Mouse (Mus musculus) MEL (cell line): ENCODE results near the gene Fars2. TPM values are rescaled to one million over a fixed set of nuclear protein-coding genes. Genes with fewer than 3 reads are reported as not detected.

ENCODE experiments used
- DNase-seq: peaks from one replicate; pipeline ENCODE4 v3.0.0; 2011; ENCODE audit warnings: low read depth, low spot score
- H3K27ac ChIP-seq: 2 replicates; pipeline ENCODE4 v1.5.1; 2012; ENCODE audit warnings: low read depth, mild to moderate bottlenecking, control low read depth, low read length, moderate library complexity; ENCODE audit not compliant: control insufficient read depth
- H3K27me3 ChIP-seq, 2 experiments: fragments of 150-350 bp in 1 of 2; sonication (generic) in 1 of 2; 2 replicates each; pipeline ENCODE4 v1.6.1; 2012; ENCODE audit warnings: low read length in 2 of 2, mild to moderate bottlenecking in 2 of 2, improper control_type of control experiment in 1 of 2, moderate library complexity in 1 of 2; ENCODE audit not compliant: insufficient read depth in 2 of 2, control insufficient read depth in 1 of 2
- H3K36me3 ChIP-seq, 2 experiments: 2 replicates each; pipeline ENCODE4 v1.6.1; 2012 to 2014; ENCODE audit warnings: low read length in 2 of 2, improper control_type of control experiment in 1 of 2, inconsistent platforms in 1 of 2, mild to moderate bottlenecking in 1 of 2; ENCODE audit not compliant: insufficient read depth in 2 of 2, control insufficient read depth in 1 of 2
- H3K4me1 ChIP-seq, 2 experiments: fragments of 150-350 bp in 1 of 2; sonication (generic) in 1 of 2; 2 replicates each; pipeline ENCODE4 v1.6.1; 2012; ENCODE audit warnings: low read length in 2 of 2, improper control_type of control experiment in 1 of 2, mild to moderate bottlenecking in 1 of 2; ENCODE audit not compliant: insufficient read depth in 2 of 2, control insufficient read depth in 1 of 2
- H3K4me3 ChIP-seq, 2 experiments: fragments of 150-350 bp in 1 of 2; sonication (generic) in 1 of 2; 2 replicates each; pipeline ENCODE4 v1.5.1; 2012; ENCODE audit warnings: low read depth in 2 of 2, low read length in 2 of 2, mild to moderate bottlenecking in 2 of 2, moderate library complexity in 2 of 2, control low read depth in 1 of 2, improper control_type of control experiment in 1 of 2; ENCODE audit not compliant: control insufficient read depth in 1 of 2, insufficient read depth in 1 of 2
- H3K79me2 ChIP-seq: 2 replicates; pipeline ENCODE4 v1.6.1; 2012; ENCODE audit warnings: mild to moderate bottlenecking, low read length, moderate library complexity; ENCODE audit not compliant: control insufficient read depth, poor library complexity, insufficient read depth
- H3K9ac ChIP-seq: 2 replicates; pipeline ENCODE4 v1.6.1; 2012; ENCODE audit warnings: low read depth, mild to moderate bottlenecking, control low read depth, low read length, moderate library complexity; ENCODE audit not compliant: control insufficient read depth, poor library complexity, severe bottlenecking
- H3K9me3 ChIP-seq: fragments of 150-350 bp; sonication (generic); replicated peaks from 2 replicates; pipeline ENCODE4 v1.6.1; 2012; ENCODE audit warnings: mild to moderate bottlenecking, low read length, improper control_type of control experiment, moderate library complexity; ENCODE audit not compliant: insufficient read depth
- BHLHE40 ChIP-seq: IDR thresholded peaks from 2 replicates; pipeline ENCODE4 v1.6.1; 2012; ENCODE audit warnings: low read depth, mild to moderate bottlenecking, inconsistent platforms, low read length, improper control_type of control experiment, borderline replicate concordance
- CHD1 ChIP-seq: IDR thresholded peaks from 2 replicates; pipeline ENCODE4 v1.6.1; 2012; ENCODE audit warnings: low read depth, mild to moderate bottlenecking, inconsistent platforms, low read length, improper control_type of control experiment
- E2F4 ChIP-seq: IDR thresholded peaks from 2 replicates; pipeline ENCODE4 v1.6.1; 2011; ENCODE audit warnings: low read depth, low read length, improper control_type of control experiment, borderline replicate concordance
- EP300 ChIP-seq, 2 experiments: IDR thresholded peaks; 2 replicates each; pipeline ENCODE4 v1.6.1; 2011; ENCODE audit warnings: improper control_type of control experiment in 2 of 2, low read length in 2 of 2, low read depth in 1 of 2, mild to moderate bottlenecking in 1 of 2
- GATA1 ChIP-seq: IDR thresholded peaks from 2 replicates; pipeline ENCODE4 v1.6.1; 2011; ENCODE audit warnings: low read depth, low read length, improper control_type of control experiment
- JUND ChIP-seq: IDR thresholded peaks from 2 replicates; pipeline ENCODE4 v1.6.1; 2011; ENCODE audit warnings: low read depth, mild to moderate bottlenecking, improper control_type of control experiment, low read length
- KAT2A ChIP-seq: conservative IDR thresholded peaks from 2 replicates; pipeline ENCODE4 v1.6.1; 2012; ENCODE audit warnings: low read depth, low read length, improper control_type of control experiment, inconsistent platforms
- MAFK ChIP-seq: IDR thresholded peaks from 2 replicates; pipeline ENCODE4 v1.6.1; 2011; ENCODE audit warnings: low read depth, mild to moderate bottlenecking, low read length, improper control_type of control experiment, borderline replicate concordance
- MEF2A ChIP-seq: IDR thresholded peaks from 2 replicates; pipeline ENCODE4 v1.6.1; 2014; ENCODE audit warnings: low read depth, mild to moderate bottlenecking, inconsistent platforms, low read length, improper control_type of control experiment; ENCODE audit not compliant: poor library complexity, insufficient replicate concordance, severe bottlenecking; ENCODE audit errors: extremely low read depth
- MXI1 ChIP-seq: IDR thresholded peaks from 2 replicates; pipeline ENCODE4 v1.6.1; 2011; ENCODE audit warnings: mild to moderate bottlenecking, low read depth, low read length, improper control_type of control experiment
- MYB ChIP-seq: IDR thresholded peaks from 2 replicates; pipeline ENCODE4 v1.6.1; 2011; ENCODE audit warnings: mild to moderate bottlenecking, low read depth, low read length, improper control_type of control experiment
- MYC ChIP-seq: IDR thresholded peaks from 2 replicates; pipeline ENCODE4 v1.6.1; 2011; ENCODE audit warnings: low read depth, mild to moderate bottlenecking, low read length, improper control_type of control experiment, moderate library complexity
- NRF1 ChIP-seq: IDR thresholded peaks from 2 replicates; pipeline ENCODE4 v1.6.1; 2014; ENCODE audit warnings: low read depth, mild to moderate bottlenecking, inconsistent platforms, low read length, improper control_type of control experiment, moderate library complexity; ENCODE audit not compliant: poor library complexity, insufficient read depth, severe bottlenecking
- POLR2AphosphoS2 ChIP-seq: IDR thresholded peaks from 2 replicates; pipeline ENCODE4 v1.6.1; 2011; ENCODE audit warnings: low read length, improper control_type of control experiment
- POLR2AphosphoS5 ChIP-seq: IDR thresholded peaks from 2 replicates; pipeline ENCODE4 v1.6.1; 2012; ENCODE audit warnings: low read depth, borderline replicate concordance, mild to moderate bottlenecking, inconsistent platforms, low read length, moderate library complexity, mixed read lengths
- RCOR1 ChIP-seq: IDR thresholded peaks from 2 replicates; pipeline ENCODE4 v1.6.1; 2012; ENCODE audit warnings: low read depth, mild to moderate bottlenecking, inconsistent platforms, low read length, improper control_type of control experiment
- SIN3A ChIP-seq: IDR thresholded peaks from 2 replicates; pipeline ENCODE4 v1.6.1; 2012; ENCODE audit warnings: low read length, improper control_type of control experiment, inconsistent platforms
- TBP ChIP-seq: IDR thresholded peaks from 2 replicates; pipeline ENCODE4 v1.8.0; 2011; ENCODE audit warnings: low read depth, low read length, improper control_type of control experiment
- TCF12 ChIP-seq: IDR thresholded peaks from 2 replicates; pipeline ENCODE4 v1.6.1; 2014; ENCODE audit warnings: low read depth, mild to moderate bottlenecking, inconsistent platforms, low read length, improper control_type of control experiment, moderate library complexity
- USF1 ChIP-seq: IDR thresholded peaks from 2 replicates; pipeline ENCODE4 v1.6.1; 2014; ENCODE audit warnings: low read depth, mild to moderate bottlenecking, inconsistent platforms, low read length, improper control_type of control experiment, moderate library complexity
- USF2 ChIP-seq, 2 experiments: IDR thresholded peaks; 2 replicates each; pipeline ENCODE4 v1.6.1; 2011 to 2012; ENCODE audit warnings: improper control_type of control experiment in 2 of 2, low read length in 2 of 2, borderline replicate concordance in 1 of 2, inconsistent platforms in 1 of 2, low read depth in 1 of 2, mild to moderate bottlenecking in 1 of 2; ENCODE audit not compliant: insufficient read depth in 1 of 2
- ZC3H11A ChIP-seq: IDR thresholded peaks from 2 replicates; pipeline ENCODE4 v1.6.1; 2012; ENCODE audit warnings: low read depth, mild to moderate bottlenecking, inconsistent platforms, low read length, improper control_type of control experiment
- ZKSCAN1 ChIP-seq: IDR thresholded peaks from 2 replicates; pipeline ENCODE4 v1.6.1; 2012; ENCODE audit warnings: low read depth, mild to moderate bottlenecking, inconsistent platforms, low read length, improper control_type of control experiment, moderate library complexity
- ZMIZ1 ChIP-seq: IDR thresholded peaks from 2 replicates; pipeline ENCODE4 v1.6.1; 2012; ENCODE audit warnings: low read depth, mild to moderate bottlenecking, inconsistent platforms, low read length, improper control_type of control experiment, moderate library complexity
- ZNF384 ChIP-seq: IDR thresholded peaks from 2 replicates; pipeline ENCODE4 v1.6.1; 2012; ENCODE audit warnings: low read depth, mild to moderate bottlenecking, inconsistent platforms, low read length, improper control_type of control experiment
- polyA plus RNA-seq, 2 experiments: library from polyadenylated mRNA; stranded (reverse) in 1 of 2; unstranded in 1 of 2; fragments of >175 nt in 1 of 2; fragments of >200 nt in 1 of 2; gene quantifications; 2 replicates each; pipeline versions ENCODE4 v1.2.1 to v1.2.4; 2012; ENCODE audit warnings: low replicate concordance in 2 of 2, low read depth in 1 of 2; ENCODE audit not compliant: insufficient read length in 2 of 2, insufficient read depth in 1 of 2, missing spikeins in 1 of 2
- total RNA-seq: library from RNA; depleted of rRNA; stranded (reverse); fragments of 300-350 nt; gene quantifications from 2 replicates; pipeline ENCODE4 v1.2.3, GENCODE M21; 2012

Gene Fars2
- total and polyA plus RNA-seq, 3 experiments: 32.6 to 39.2 TPM; not detected in 1

DNA sequence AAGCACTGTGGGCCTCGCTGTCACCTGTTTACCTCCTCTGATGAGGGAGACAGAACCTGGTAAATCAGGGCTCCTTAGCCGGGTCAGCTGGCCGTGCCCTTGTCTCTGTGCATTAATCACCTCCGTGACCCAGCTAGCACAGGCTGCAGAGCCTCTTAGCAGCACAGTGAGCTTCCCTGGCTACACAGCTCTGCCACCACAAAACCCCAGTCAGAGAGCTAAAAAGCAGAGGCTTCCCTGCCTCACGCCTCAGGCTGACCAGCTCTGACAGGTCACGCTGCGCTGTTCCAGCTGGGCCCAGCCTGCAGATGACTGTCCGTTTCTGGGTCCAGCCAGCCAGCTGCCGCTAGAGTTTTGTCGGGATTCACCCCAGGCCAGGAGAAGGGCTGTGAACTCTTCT, 423.0 kb downstream of the Fars2 start:
- no peaks in the 10 kb centered on the region for H3K36me3 ChIP-seq
- no peaks in the 10 kb centered on the region for H3K79me2 ChIP-seq
- H3K27ac ChIP-seq: no peak overlapping the region
- no peaks in the 10 kb centered on the region for H3K4me1 ChIP-seq
- no peak for DNase-seq
- H3K27me3 ChIP-seq: no peaks in the 10 kb centered on the region
- no peak overlapping the region for H3K4me3 ChIP-seq
- H3K9ac ChIP-seq: no peak overlapping the region
- H3K9me3 ChIP-seq: no peaks in the 10 kb centered on the region
- TF ChIP-seq MAFK: no peak
- no peak for TF ChIP-seq CHD1
- TF ChIP-seq KAT2A: no peak
- TF ChIP-seq MYC: no peak
- no peak for TF ChIP-seq BHLHE40
- no peak for TF ChIP-seq ZNF384
- no peak for TF ChIP-seq TBP
- TF ChIP-seq POLR2AphosphoS5: no peak
- TF ChIP-seq MEF2A: no peak
- TF ChIP-seq USF2 (IDR thresholded peaks at IDR 0.05; ENCODE audit: borderline replicate concordance in 1 of 2, insufficient read depth in 1 of 2, low read depth in 1 of 2, low read length in 2 of 2): no peak

DNA sequence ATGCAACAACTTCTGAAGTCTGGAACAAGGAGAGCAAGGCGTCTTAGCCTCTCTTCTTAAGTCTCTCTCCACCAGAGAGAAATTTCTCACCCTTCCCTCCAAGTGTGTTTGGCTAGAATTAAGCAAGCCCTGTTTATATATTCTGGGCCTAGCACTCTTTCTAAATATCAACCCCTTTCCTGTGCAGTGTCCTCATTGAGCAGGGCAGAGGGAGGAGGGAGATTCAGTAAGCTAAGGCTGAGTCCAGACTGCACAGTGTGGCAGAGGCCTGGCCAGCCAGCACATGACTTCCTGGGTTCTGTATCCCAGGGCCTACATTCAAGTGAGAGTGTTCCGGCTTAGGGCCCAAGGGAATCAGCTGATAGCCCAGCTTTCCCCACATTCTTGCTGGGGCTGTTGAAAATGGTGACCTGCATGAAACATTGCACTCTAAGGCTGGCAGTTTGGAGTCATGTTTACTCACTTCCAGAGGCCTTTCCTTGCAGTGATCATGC, 424.1 kb downstream of the Fars2 start:
- Histone ChIP-seq H3K27me3 (no peaks in the 10 kb centered on the region), H3K9me3 (no peaks in the 10 kb centered on the region), H3K27ac (no peak overlapping the region), H3K36me3 (no peaks in the 10 kb centered on the region), H3K4me3 (no peak overlapping the region), H3K4me1 (no peaks in the 10 kb centered on the region), H3K79me2 (no peaks in the 10 kb centered on the region), H3K9ac (no peak overlapping the region)
- TF ChIP-seq MXI1: no peak
- DNase-seq: no peak

DNA sequence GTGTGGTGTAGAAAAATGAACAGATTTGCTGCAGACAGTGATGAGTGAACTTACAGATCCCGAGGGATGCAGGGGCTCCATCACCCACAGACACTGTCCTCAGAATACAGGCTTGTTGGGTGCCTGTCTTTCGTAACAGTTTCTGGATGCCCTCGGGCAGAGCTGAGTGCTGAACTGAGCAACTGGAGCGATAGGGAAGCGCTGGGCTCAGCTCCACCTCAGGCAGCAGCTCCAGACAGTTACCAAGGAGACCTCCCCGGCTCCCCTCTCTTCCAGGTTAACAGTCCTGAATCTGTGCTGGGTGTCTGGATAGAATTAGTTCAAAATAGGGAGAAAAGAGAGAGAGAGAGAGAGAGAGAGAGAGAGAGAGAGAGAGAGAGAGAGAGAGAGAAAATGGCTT, 433.5 kb downstream of the Fars2 start:
- no peak overlapping the region for H3K9ac ChIP-seq
- no peak overlapping the region for H3K4me3 ChIP-seq
- no peaks in the 10 kb centered on the region for H3K9me3 ChIP-seq
- DNase-seq: no peak
- no peaks in the 10 kb centered on the region for H3K4me1 ChIP-seq
- no peaks in the 10 kb centered on the region for H3K36me3 ChIP-seq
- no peaks in the 10 kb centered on the region for H3K79me2 ChIP-seq
- TF ChIP-seq E2F4 (no peak), MYC (no peak), CHD1 (no peak), ZMIZ1 (no peak), RCOR1 (no peak), EP300 (IDR thresholded peaks at IDR 0.05; ENCODE audit: low read depth in 1 of 2, low read length in 2 of 2) (no peak), POLR2AphosphoS2 (no peak), GATA1 (no peak), JUND (no peak), NRF1 (no peak), USF1 (no peak), ZC3H11A (no peak), TCF12 (no peak), MYB (no peak), SIN3A (no peak), USF2 (IDR thresholded peaks at IDR 0.05; ENCODE audit: borderline replicate concordance in 1 of 2, insufficient read depth in 1 of 2, low read depth in 1 of 2, low read length in 2 of 2) (no peak), ZKSCAN1 (no peak), MAFK (no peak), POLR2AphosphoS5 (no peak)
- no peak overlapping the region for H3K27ac ChIP-seq
- no peaks in the 10 kb centered on the region; a peak in 1 of 4 replicates for H3K27me3 ChIP-seq
